Mouse (Mus musculus): ENCODE results near the gene Hsf2bp. TPM values are rescaled to one million over a fixed set of nuclear protein-coding genes. Genes with fewer than 3 reads are reported as not detected.

The Hsf2bp gene
- total and polyA plus RNA-seq, 3 experiments: 0.92 to 1.6 (median 1.3) TPM

- Histone ChIP-seq H3K4me1 (ENCODE audit: control insufficient read depth, insufficient read depth, low read length) (peaks cover 2% of the 10 kb centered on the region; the same call in 1 of the 2 replicates), H3K27ac (no peak overlapping the region), H3K79me2 (replicated peaks; ENCODE audit: control insufficient read depth, insufficient read depth, low read length) (peaks cover 3% of the 10 kb centered on the region), H3K9ac (ENCODE audit: low read depth, low read length) (no peak overlapping the region), H3K27me3 (ENCODE audit: control insufficient read depth, insufficient read depth, low read length) (no peaks in the 10 kb centered on the region), H3K4me3 (no peak overlapping the region), H3K36me3 (ENCODE audit: control insufficient read depth, insufficient read depth, low read length) (no peaks in the 10 kb centered on the region)
- WGBS: 94% methylated on average over 5 of the region's 5 CpGs
- intact Hi-C loops (cut with DNase I): no loop called here
- DNase-seq: no peak
- TF ChIP-seq EP300 (IDR thresholded peaks at IDR 0.05; ENCODE audit: insufficient read depth, low read depth, low read length): no peak
- TF ChIP-seq CTCF (IDR thresholded peaks at IDR 0.05): no peak
- no peak for TF ChIP-seq POLR2A (IDR thresholded peaks at IDR 0.05; ENCODE audit: insufficient read depth, low read depth, low read length)
Measured at GRCm38 (mm10) chr17:32048351-32048750, 12.2 kb upstream of the Hsf2bp start.

- no peaks in the 10 kb centered on the region for H3K4me1 ChIP-seq (ENCODE audit: control insufficient read depth, insufficient read depth, low read length)
- H3K79me2 ChIP-seq (replicated peaks; ENCODE audit: control insufficient read depth, insufficient read depth, low read length): peaks cover 4% of the 10 kb centered on the region
- no peak overlapping the region for H3K4me3 ChIP-seq
- 82% methylated on average over 5 of the region's 5 CpGs for whole genome bisulfite sequencing
- no peak for DNase-seq
- no peak for TF ChIP-seq POLR2A (IDR thresholded peaks at IDR 0.05; ENCODE audit: insufficient read depth, low read depth, low read length)
- no peak for TF ChIP-seq CTCF (IDR thresholded peaks at IDR 0.05)
- no peak for TF ChIP-seq EP300 (IDR thresholded peaks at IDR 0.05; ENCODE audit: insufficient read depth, low read depth, low read length)
- H3K27me3 ChIP-seq (ENCODE audit: control insufficient read depth, insufficient read depth, low read length): no peaks in the 10 kb centered on the region
- no peak overlapping the region for H3K27ac ChIP-seq
- H3K36me3 ChIP-seq (ENCODE audit: control insufficient read depth, insufficient read depth, low read length): no peaks in the 10 kb centered on the region
- H3K9ac ChIP-seq (ENCODE audit: low read depth, low read length): no peak overlapping the region
- intact Hi-C loops (cut with DNase I): no loop called here
Measured at GRCm38 (mm10) chr17:32046541-32046940, 10.4 kb upstream of the Hsf2bp start.

- no peaks in the 10 kb centered on the region for H3K36me3 ChIP-seq (ENCODE audit: control insufficient read depth, insufficient read depth, low read length)
- peaks cover 4% of the 10 kb centered on the region for H3K79me2 ChIP-seq (replicated peaks; ENCODE audit: control insufficient read depth, insufficient read depth, low read length)
- H3K9ac ChIP-seq (ENCODE audit: low read depth, low read length): no peak overlapping the region
- H3K27ac ChIP-seq: no peak overlapping the region
- no peak overlapping the region for H3K4me3 ChIP-seq
- no peak for TF ChIP-seq POLR2A (IDR thresholded peaks at IDR 0.05; ENCODE audit: insufficient read depth, low read depth, low read length)
- WGBS: 74% methylated on average over 10 of the region's 10 CpGs
- intact Hi-C loops (cut with DNase I): no loop called here
- no peak for DNase-seq
- peaks cover 3% of the 10 kb centered on the region for H3K4me1 ChIP-seq (ENCODE audit: control insufficient read depth, insufficient read depth, low read length)
- no peaks in the 10 kb centered on the region for H3K27me3 ChIP-seq (ENCODE audit: control insufficient read depth, insufficient read depth, low read length)
Measured at GRCm38 (mm10) chr17:32040263-32040662, 4.1 kb upstream of the Hsf2bp start.

- H3K27me3 ChIP-seq (ENCODE audit: control insufficient read depth, insufficient read depth, low read length): no peaks in the 10 kb centered on the region
- no peaks in the 10 kb centered on the region for H3K79me2 ChIP-seq (replicated peaks; ENCODE audit: control insufficient read depth, insufficient read depth, low read length)
- TF ChIP-seq POLR2A (IDR thresholded peaks at IDR 0.05; ENCODE audit: insufficient read depth, low read depth, low read length): no peak
- no peak for TF ChIP-seq CTCF (IDR thresholded peaks at IDR 0.05)
- TF ChIP-seq EP300 (IDR thresholded peaks at IDR 0.05; ENCODE audit: insufficient read depth, low read depth, low read length): no peak
- peak overlapping the region; percentile 87 for H3K4me3 ChIP-seq
- intact Hi-C loops (cut with DNase I): no loop called here
- DNase-seq: no peak
- H3K9ac ChIP-seq (ENCODE audit: low read depth, low read length): peak overlapping the region; percentile 60
- WGBS: 2% methylated on average over 45 of the region's 46 CpGs
- H3K36me3 ChIP-seq (ENCODE audit: control insufficient read depth, insufficient read depth, low read length): no peaks in the 10 kb centered on the region
- peaks cover 3% of the 10 kb centered on the region for H3K4me1 ChIP-seq (ENCODE audit: control insufficient read depth, insufficient read depth, low read length)
- peak overlapping the region; percentile 51 for H3K27ac ChIP-seq
Measured at GRCm38 (mm10) chr17:32036509-32037438, 625 bp upstream of the Hsf2bp start.

GRCm38 (mm10) chr17:32034322-32034721 lies 1.8 kb downstream of the Hsf2bp start:
- intact Hi-C loops (cut with DNase I): no loop called here
- Histone ChIP-seq H3K4me3 (no peak overlapping the region), H3K27me3 (ENCODE audit: control insufficient read depth, insufficient read depth, low read length) (no peaks in the 10 kb centered on the region), H3K79me2 (replicated peaks; ENCODE audit: control insufficient read depth, insufficient read depth, low read length) (no peaks in the 10 kb centered on the region), H3K4me1 (ENCODE audit: control insufficient read depth, insufficient read depth, low read length) (peaks cover 3% of the 10 kb centered on the region), H3K27ac (no peak overlapping the region), H3K9ac (ENCODE audit: low read depth, low read length) (no peak overlapping the region), H3K36me3 (ENCODE audit: control insufficient read depth, insufficient read depth, low read length) (no peaks in the 10 kb centered on the region)
- no peak for TF ChIP-seq POLR2A (IDR thresholded peaks at IDR 0.05; ENCODE audit: insufficient read depth, low read depth, low read length)
- no peak for TF ChIP-seq EP300 (IDR thresholded peaks at IDR 0.05; ENCODE audit: insufficient read depth, low read depth, low read length)
- WGBS: 87% methylated on average over 23 of the region's 23 CpGs
- DNase-seq: no peak

GRCm38 (mm10) chr17:32031684-32032083 lies 4.5 kb downstream of the Hsf2bp start:
- H3K27ac ChIP-seq: no peak overlapping the region
- no peak for TF ChIP-seq POLR2A (IDR thresholded peaks at IDR 0.05; ENCODE audit: insufficient read depth, low read depth, low read length)
- TF ChIP-seq CTCF (IDR thresholded peaks at IDR 0.05): no peak
- TF ChIP-seq EP300 (IDR thresholded peaks at IDR 0.05; ENCODE audit: insufficient read depth, low read depth, low read length): no peak
- peaks cover 3% of the 10 kb centered on the region; the same call in 1 of the 2 replicates for H3K4me1 ChIP-seq (ENCODE audit: control insufficient read depth, insufficient read depth, low read length)
- no peak overlapping the region for H3K4me3 ChIP-seq
- no peaks in the 10 kb centered on the region for H3K36me3 ChIP-seq (ENCODE audit: control insufficient read depth, insufficient read depth, low read length)
- H3K27me3 ChIP-seq (ENCODE audit: control insufficient read depth, insufficient read depth, low read length): no peaks in the 10 kb centered on the region
- intact Hi-C loops (cut with DNase I): no loop called here
- H3K79me2 ChIP-seq (replicated peaks; ENCODE audit: control insufficient read depth, insufficient read depth, low read length): no peaks in the 10 kb centered on the region
- H3K9ac ChIP-seq (ENCODE audit: low read depth, low read length): no peak overlapping the region
- DNase-seq: no peak
- WGBS: 66% methylated on average over 7 of the region's 7 CpGs
